Mouse (Mus musculus): Measurements from ENCODE around the gene Naa20.

Naa20 gene

GRCm38 (mm10) chr2:145952726-145953125 lies 50.8 kb downstream of the Naa20 start:
- DNase-seq: no peak

GRCm38 (mm10) chr2:145955844-145956243 lies 53.9 kb downstream of the Naa20 start:
- DNase-seq: no peak

- no peak for DNase-seq
These were observed 54.4 kb downstream of the Naa20 start for GRCm38 (mm10) chr2:145956318-145956717.

- no peak for DNase-seq
These were observed 55.6 kb downstream of the Naa20 start for GRCm38 (mm10) chr2:145957450-145957849.

- DNase-seq: no peak
These were observed 56.2 kb downstream of the Naa20 start for GRCm38 (mm10) chr2:145958097-145958496.

GRCm38 (mm10) chr2:145958551-145958950 lies 56.7 kb downstream of the Naa20 start:
- DNase-seq: no peak

GRCm38 (mm10) chr2:145961861-145962260 lies 60.0 kb downstream of the Naa20 start:
- no peak for DNase-seq
